Mouse (Mus musculus) intestine, postnatal 0 days (tissue): ENCODE data around the gene Pabpn1l. TPM values are rescaled to one million over a fixed set of nuclear protein-coding genes. Genes with fewer than 3 reads are reported as not detected.
"Not testable (repeated sequence)": the region's sequence is repeated elsewhere in the genome, so short reads cannot be mapped to it uniquely, and the experiment has no call there.

ENCODE experiments used
- ATAC-seq: fragments of 200-750 bp; cut with Nextera tagmentation; 2 replicates; pipeline ENCODE4 v1.8.0; 2017; ENCODE audit warnings: mild to moderate bottlenecking, moderate TSS enrichment, moderate library complexity
- H3K27ac ChIP-seq: fragments of 300-500 bp; sonication (generic); 2 replicates; pipeline ENCODE4 v1.5.1; 2014; ENCODE audit warnings: mild to moderate bottlenecking, low read depth, low read length, moderate library complexity
- H3K27me3 ChIP-seq: fragments of 300-500 bp; sonication (generic); replicated peaks from 2 replicates; pipeline ENCODE4 v1.6.1; 2014; ENCODE audit warnings: low read length, mixed read lengths; ENCODE audit not compliant: control insufficient read depth, insufficient read depth
- H3K36me3 ChIP-seq: fragments of 300-500 bp; sonication (generic); 2 replicates; pipeline ENCODE4 v1.6.1; 2014; ENCODE audit warnings: mild to moderate bottlenecking, moderate library complexity; ENCODE audit not compliant: control insufficient read depth, insufficient read depth
- H3K4me1 ChIP-seq: fragments of 300-500 bp; sonication (generic); replicated peaks from 2 replicates; pipeline ENCODE4 v1.6.1; 2014; ENCODE audit warnings: antibody characterized with exemption, low read length, mixed read lengths; ENCODE audit not compliant: control insufficient read depth, insufficient read depth
- H3K4me2 ChIP-seq: fragments of 300-500 bp; sonication (generic); replicated peaks from 2 replicates; pipeline ENCODE4 v1.6.1; 2014; ENCODE audit warnings: low read depth, mild to moderate bottlenecking, moderate library complexity
- H3K4me3 ChIP-seq: fragments of 300-500 bp; sonication (generic); 2 replicates; pipeline ENCODE4 v1.5.1; 2014; ENCODE audit warnings: low read depth, low read length
- H3K9ac ChIP-seq: fragments of 300-500 bp; sonication (generic); 2 replicates; pipeline ENCODE4 v1.6.1; 2014; ENCODE audit warnings: mild to moderate bottlenecking, low read depth, low read length
- H3K9me3 ChIP-seq: fragments of 300-500 bp; sonication (generic); 2 replicates; pipeline ENCODE4 v1.6.1; 2016; ENCODE audit warnings: mixed run types; ENCODE audit not compliant: control insufficient read depth
- CTCF ChIP-seq: sonication (generic); IDR thresholded peaks from 2 replicates; pipeline ENCODE4 v1.5.1; 2016; ENCODE audit warnings: low read depth, mild to moderate bottlenecking, control low read depth, antibody characterized with exemption, moderate library complexity
- WGBS: fragments of 180-500 bp; shearing (Covaris S2); extraction: QIAGEN DNeasy Blood & Tissue Kit; methylation state at CpG from one replicate; pipeline ENCODE4 v1.1.7; 2014; 5-methylcytosine and 5-hydroxymethylcytosine counted together
- polyA plus RNA-seq: library from polyadenylated mRNA; unstranded; fragments of >200 nt; fragmentation: Nextera tagmentation; extraction: Ambion mirVana; gene quantifications from 2 replicates; pipeline ENCODE4 v1.2.1, GENCODE M21; 2015

The Pabpn1l gene
- polyA plus RNA-seq, 1 experiment from 2014 or later: not detected

DNA sequence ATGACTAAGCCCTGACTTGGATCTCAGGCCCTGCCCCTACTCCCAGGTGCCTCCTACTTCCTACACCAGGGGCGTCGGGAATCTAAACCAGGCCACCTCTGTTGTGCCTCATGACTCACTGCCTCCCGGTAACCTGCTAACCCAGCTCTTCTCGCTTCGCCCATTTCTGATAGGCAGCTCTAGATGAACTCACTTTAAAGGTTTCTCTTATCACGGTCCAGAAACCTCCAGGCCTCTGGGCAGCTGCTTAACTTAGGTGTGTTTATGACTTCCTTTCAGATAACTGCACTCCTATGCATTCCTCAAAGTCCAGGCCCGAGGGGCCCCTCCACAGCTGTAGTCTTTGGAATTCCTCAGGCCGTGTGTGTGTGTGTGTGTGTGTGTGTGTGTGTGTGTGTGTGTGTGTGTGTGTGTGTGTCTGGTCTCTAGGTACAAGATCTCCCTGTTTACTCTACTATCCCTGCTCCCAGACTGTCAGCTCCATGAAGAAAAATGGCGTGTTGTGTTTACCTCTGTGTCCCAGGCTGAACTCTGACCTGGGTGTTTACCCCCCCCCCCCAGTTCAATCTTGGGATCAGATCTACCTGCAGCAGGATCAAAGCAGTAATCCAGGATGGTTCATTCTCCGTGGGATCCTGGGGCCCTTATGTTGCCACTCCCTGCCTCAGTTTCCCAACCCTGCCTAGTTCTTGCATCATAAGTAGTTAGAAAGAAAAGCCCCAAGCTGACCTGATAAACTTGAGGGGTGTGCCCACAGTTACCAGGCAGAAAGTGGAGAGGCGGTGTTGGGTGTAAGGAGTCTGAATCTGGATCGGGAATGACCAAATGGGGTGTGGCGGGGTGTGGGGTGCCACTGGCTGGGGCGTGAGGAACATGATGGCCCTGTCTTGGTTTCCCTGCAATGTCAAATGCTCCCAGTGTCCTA is 13.6 kb upstream of the Pabpn1l start:
- H3K36me3 ChIP-seq: peaks cover 16% of the 10 kb centered on the region; the same call in 1 of the 2 replicates
- 0 out of 2 replicates have a peak overlapping the region, but pooled peaks have one; percentile 37 for H3K4me2 ChIP-seq
- no peaks in the 10 kb centered on the region for H3K9me3 ChIP-seq
- 20% methylated on average over 14 of the region's 14 CpGs for WGBS
- TF ChIP-seq CTCF: peak; percentile 37
- no peak overlapping the region for H3K4me3 ChIP-seq
- peak overlapping the region; percentile 79 for H3K27ac ChIP-seq
- H3K4me1 ChIP-seq: peaks cover 19% of the 10 kb centered on the region; the same call in 1 of the 2 replicates
- H3K27me3 ChIP-seq: no peaks in the 10 kb centered on the region
- ATAC-seq: peak; percentile 95
- H3K9ac ChIP-seq: no peak overlapping the region

DNA sequence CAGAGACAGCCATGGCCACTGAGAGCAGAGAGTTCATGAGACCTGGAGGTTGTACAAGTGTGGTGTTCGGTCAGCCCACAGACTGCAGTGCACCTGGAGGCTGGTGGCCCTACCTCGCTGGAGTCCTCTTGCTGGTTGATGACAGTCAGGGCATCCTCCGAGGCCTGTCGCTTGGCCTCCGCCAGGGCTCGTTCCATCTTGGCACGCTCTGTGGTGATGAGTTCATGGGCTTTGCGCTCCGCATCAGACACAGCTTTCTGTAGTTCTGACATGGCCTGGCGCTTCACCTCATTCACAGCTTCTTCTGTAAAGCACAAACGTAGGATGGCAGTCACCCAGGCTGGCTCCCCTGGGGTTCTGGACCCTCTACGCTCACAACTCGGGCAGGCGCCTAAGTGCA is 10.7 kb upstream of the Pabpn1l start:
- no peaks in the 10 kb centered on the region for H3K9me3 ChIP-seq
- peaks cover 16% of the 10 kb centered on the region; the same call in 1 of the 2 replicates for H3K36me3 ChIP-seq
- WGBS: 94% methylated on average over 14 of the region's 14 CpGs
- TF ChIP-seq CTCF: no peak
- no peak overlapping the region for H3K9ac ChIP-seq
- peaks cover 9% of the 10 kb centered on the region; the same call in 1 of the 2 replicates for H3K4me1 ChIP-seq
- H3K27ac ChIP-seq: no peak overlapping the region
- no peak overlapping the region for H3K4me2 ChIP-seq
- ATAC-seq: no peak
- no peak overlapping the region for H3K4me3 ChIP-seq
- H3K27me3 ChIP-seq: no peaks in the 10 kb centered on the region

DNA sequence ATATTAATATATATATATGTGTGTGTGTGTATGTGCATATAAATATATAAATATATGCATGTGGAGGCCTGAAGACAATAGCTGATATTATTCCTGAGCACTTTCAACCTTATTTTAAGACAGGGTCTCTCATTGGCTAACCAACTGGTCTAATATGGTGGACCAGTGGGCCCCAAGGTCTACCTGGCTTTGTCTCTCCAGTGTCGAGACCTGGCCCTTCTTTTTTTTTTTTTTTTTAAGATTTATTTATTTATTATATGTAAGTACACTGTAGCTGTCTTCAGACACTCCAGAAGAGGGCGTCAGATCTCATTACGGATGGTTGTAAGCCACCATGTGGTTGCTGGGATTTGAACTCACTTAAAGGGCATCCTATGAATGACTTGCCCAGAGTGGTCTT is 9.6 kb upstream of the Pabpn1l start:
- WGBS: 73% methylated on average over 3 of the region's 3 CpGs
- not testable (repeated sequence) for ATAC-seq, H3K27me3 ChIP-seq, H3K4me3 ChIP-seq, H3K27ac ChIP-seq, H3K4me1 ChIP-seq, H3K9ac ChIP-seq, H3K4me2 ChIP-seq, H3K9me3 ChIP-seq
- peaks cover 16% of the 10 kb centered on the region; the same call in 1 of the 2 replicates for H3K36me3 ChIP-seq

DNA sequence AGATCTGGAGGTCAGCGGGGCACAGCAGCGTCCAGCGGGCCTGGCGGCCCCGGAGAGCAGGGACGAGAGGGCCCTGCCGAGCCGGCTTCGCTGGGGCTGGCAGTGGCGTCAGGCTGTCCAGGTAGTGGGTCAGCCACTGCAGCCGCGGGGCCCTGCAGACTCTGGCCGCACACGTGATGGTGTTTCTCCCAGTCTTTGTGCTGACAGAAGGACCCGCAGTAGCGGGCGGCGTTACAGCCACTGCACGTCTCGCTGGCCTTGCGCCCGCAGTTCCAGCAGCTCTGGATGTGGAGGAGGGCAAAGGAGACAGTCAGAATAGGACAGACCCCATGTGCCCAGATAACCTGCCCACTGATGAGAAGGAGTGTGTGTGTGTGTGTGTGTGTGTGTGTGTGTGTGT is 8.2 kb upstream of the Pabpn1l start:
- TF ChIP-seq CTCF: no peak
- Histone ChIP-seq H3K4me3 (peak overlapping the region; percentile 9; the same call in 1 of the 2 replicates), H3K27ac (0 out of 2 replicates have a peak overlapping the region, but pooled peaks have one; percentile 21), H3K36me3 (peaks cover 16% of the 10 kb centered on the region; the same call in 1 of the 2 replicates), H3K9me3 (no peaks in the 10 kb centered on the region), H3K9ac (no peak overlapping the region), H3K27me3 (no peaks in the 10 kb centered on the region), H3K4me2 (peak overlapping the region; percentile 37; the same call in 1 of the 2 replicates), H3K4me1 (peaks cover 3% of the 10 kb centered on the region; the same call in 1 of the 2 replicates)
- 52% methylated on average over 22 of the region's 22 CpGs for WGBS
- ATAC-seq: no peak

DNA sequence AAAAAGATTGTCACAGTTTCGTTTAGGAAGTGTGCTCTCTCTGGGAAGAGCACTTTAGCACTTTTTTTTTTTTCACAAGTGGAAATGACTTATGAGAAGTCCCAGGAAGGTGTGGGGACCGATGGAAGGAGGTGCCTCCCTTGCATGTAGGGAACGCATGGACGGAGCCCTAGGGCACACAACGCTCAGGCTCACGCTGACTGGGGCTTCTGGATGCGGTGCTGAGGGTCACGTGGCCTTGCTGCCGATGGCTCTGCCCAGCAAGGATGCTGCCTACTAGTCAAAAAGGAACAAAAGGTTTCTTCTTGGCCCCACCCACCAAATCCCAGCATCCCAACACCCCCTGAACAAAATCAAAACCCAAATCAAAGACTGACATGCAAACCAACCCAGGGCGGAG is 6.8 kb upstream of the Pabpn1l start:
- 61% methylated on average over 10 of the region's 10 CpGs for WGBS
- no peak for TF ChIP-seq CTCF
- Histone ChIP-seq H3K27me3 (no peaks in the 10 kb centered on the region), H3K36me3 (peaks cover 13% of the 10 kb centered on the region; the same call in 1 of the 2 replicates), H3K4me1 (no peaks in the 10 kb centered on the region; the same call in 1 of the 2 replicates), H3K9ac (no peak overlapping the region), H3K4me3 (no peak overlapping the region), H3K4me2 (no peak overlapping the region), H3K27ac (no peak overlapping the region), H3K9me3 (no peaks in the 10 kb centered on the region)
- no peak for ATAC-seq

DNA sequence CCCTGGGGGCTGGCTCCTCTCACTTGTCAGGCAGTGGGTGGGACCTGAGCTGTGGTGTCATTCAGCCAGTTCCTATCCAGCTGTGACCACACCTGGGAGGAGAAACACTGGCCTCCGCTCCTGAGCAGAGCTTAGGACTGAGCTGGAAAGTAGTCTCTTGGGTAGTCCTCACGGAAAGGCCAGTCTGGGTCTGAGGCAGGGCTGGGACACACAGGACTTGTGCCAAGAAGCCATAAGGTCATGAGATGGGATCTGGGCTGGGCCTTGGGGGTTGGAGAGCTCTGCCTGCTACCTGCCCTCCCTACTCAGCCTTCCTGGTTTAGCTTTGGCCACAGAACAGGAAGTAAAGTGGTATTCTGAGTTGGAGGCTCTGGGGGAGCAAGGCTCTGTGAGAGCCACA is 4.4 kb upstream of the Pabpn1l start:
- no peaks in the 10 kb centered on the region for H3K27me3 ChIP-seq
- no peak for ATAC-seq
- no peak overlapping the region for H3K4me2 ChIP-seq
- H3K9me3 ChIP-seq: no peaks in the 10 kb centered on the region
- H3K4me3 ChIP-seq: no peak overlapping the region
- WGBS: 79% methylated on average over 2 of the region's 2 CpGs
- no peak overlapping the region for H3K9ac ChIP-seq
- no peak for TF ChIP-seq CTCF
- peaks cover 6% of the 10 kb centered on the region for H3K4me1 ChIP-seq
- H3K36me3 ChIP-seq: no peaks in the 10 kb centered on the region
- no peak overlapping the region for H3K27ac ChIP-seq
